ENCODE assay signal across 8 mouse cellular contexts in the genomic region with DNA sequence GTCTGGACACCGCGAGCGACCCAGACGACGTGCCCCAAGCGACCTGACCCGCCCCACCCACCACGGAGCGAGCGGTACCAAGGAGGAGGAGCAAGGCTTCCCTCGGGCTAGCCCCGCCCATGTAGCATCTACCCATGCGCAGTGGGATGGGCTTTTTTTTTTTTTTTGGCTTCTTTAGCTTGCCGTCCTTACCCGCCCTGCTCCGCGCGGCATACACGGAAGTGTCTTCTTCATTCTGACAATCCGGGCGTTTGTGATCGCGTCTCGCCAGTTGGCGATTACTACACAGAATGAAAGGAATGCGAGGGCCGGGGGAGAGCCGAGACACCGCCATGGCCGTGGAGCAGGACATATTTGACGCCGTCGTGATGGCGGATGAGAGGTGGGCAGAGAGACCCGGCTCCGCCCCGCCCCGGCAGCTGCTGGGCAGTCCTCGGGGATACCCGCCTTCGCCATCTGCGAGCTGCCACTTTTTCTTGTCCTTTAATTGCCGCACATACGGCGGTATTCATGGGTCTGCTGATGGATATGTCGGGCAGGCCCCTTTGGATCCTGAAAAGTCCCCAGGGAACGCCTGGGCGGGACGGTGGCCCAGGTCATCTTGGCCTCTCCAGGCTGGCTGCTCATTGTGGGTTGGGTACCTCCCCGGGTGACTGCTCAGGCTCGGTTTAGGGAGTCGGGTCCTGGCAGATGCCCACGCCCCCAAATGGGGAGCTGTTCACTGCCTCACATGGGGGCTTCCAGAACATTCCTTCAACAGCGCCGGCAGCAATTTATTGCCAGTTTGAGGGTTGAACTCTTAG. TPM values are rescaled to one million over a fixed set of nuclear protein-coding genes. Genes with fewer than 3 reads are reported as not detected.
A peak's percentile ranks its signal among the peaks of the same experiment; 100 is the strongest.
DNase-seq lines count a peak whose midpoint lies in the region; ATAC-seq and TF ChIP-seq lines count a peak whose summit lies in the region.

A gene (plus strand): TSS at position 153 of the 803 bp plus-strand sequence.

- no peaks in the 10 kb centered on the region for H3K27me3 ChIP-seq in hindbrain, embryonic 14.5 days (ENCODE audit: control insufficient read depth, insufficient read depth, low read length)

- WGBS in hindbrain, embryonic 14.5 days = under 1% methylated on average over 55 of the region's 55 CpGs

- H3K4me3 ChIP-seq in hindbrain, embryonic 14.5 days (replicated peaks; ENCODE audit: low read length) = peak within 1 kb of the TSS; percentile 91
- peak within 1 kb of the TSS; percentile 94 for H3K4me3 ChIP-seq in left cerebral cortex, adult 2 months

- intact Hi-C loops in left cerebral cortex, adult 2 months (cut with DNase I) = loop anchor here (5.0 kb wide), 1 partner anchor 443 kb away; a partner anchor contains a TSS

- peaks cover 33% of the 10 kb centered on the region for H3K36me3 ChIP-seq in hindbrain, embryonic 14.5 days (replicated peaks; ENCODE audit: control insufficient read depth, insufficient read depth)

- no peak for TF ChIP-seq CTCF in left cerebral cortex, adult 2 months (IDR thresholded peaks at IDR 0.05)

- peaks cover 11% of the 10 kb centered on the region for H3K4me1 ChIP-seq in hindbrain, embryonic 14.5 days (replicated peaks; ENCODE audit: control insufficient read depth, insufficient read depth, low read length)

- H3K9me3 ChIP-seq in hindbrain, embryonic 14.5 days (ENCODE audit: control insufficient read depth, low read length) = no peaks in the 10 kb centered on the region

- ATAC-seq in hindbrain, embryonic 14.5 days (ENCODE audit: low FRiP score) = peak; percentile 95
- ATAC-seq in megakaryocyte, adult 5-6 weeks (ENCODE audit: poor library complexity, severe bottlenecking) = peak; percentile 89

- H3K27ac ChIP-seq in hindbrain, embryonic 14.5 days = peak within 1 kb of the TSS; percentile 91
- H3K27ac ChIP-seq in left cerebral cortex, adult 2 months = peak within 1 kb of the TSS; percentile 89

- DNase-seq in WW6 (ENCODE audit: low read depth, low spot score) = peak; percentile 83
- peak; percentile 90 to 93 for DNase-seq in cerebellum, postnatal 25 days
- DNase-seq in frontal cortex, postnatal 25 days (ENCODE audit: low spot score in 2 of 2) = peak; percentile 75 to 85
- DNase-seq in hindbrain, embryonic 14.5 days (ENCODE audit: low spot score) = peak; percentile 93
- peak; percentile 85 to 88 for DNase-seq in left cerebral cortex, adult 2 months (ENCODE audit: extremely low spot score in 1 of 2, low spot score in 2 of 2)
- peak; percentile 86 to 89 for DNase-seq in right cerebral cortex, adult 2 months (ENCODE audit: low spot score in 2 of 2)
- DNase-seq in urinary bladder, postnatal 36 days (ENCODE audit: low spot score in 2 of 2) = peak; percentile 85 to 89

- peak within 1 kb of the TSS; percentile 96 for H3K4me2 ChIP-seq in hindbrain, embryonic 14.5 days (replicated peaks)

- H3K9ac ChIP-seq in hindbrain, embryonic 14.5 days = peak within 1 kb of the TSS; percentile 82

RNA-seq across cellular contexts. Expression of the gene that starts here (rescaled TPM):
- 22.3 and 22.6 TPM in 2 replicates for polyA plus RNA-seq in hindbrain, embryonic 14.5 days (2014; fragmentation: Nextera tagmentation; extraction: Ambion mirVana)
- total RNA-seq in left cerebral cortex, adult 2 months (2021) = 10 to 100 TPM; 26.4 to 27.8 TPM
- total RNA-seq in megakaryocyte, adult 5-6 weeks (2015) = 13.8 and 14.5 TPM in 2 replicates
- 49.5 and 53.8 TPM in 2 replicates for total RNA-seq in megakaryocyte, adult 5-6 weeks (2017)

Comparison
In these comparisons a context has a peak if more than half of its experiments do, and no peak if none do; other contexts are left out.
1. Peak in every context shown above with its lines: DNase-seq, ATAC-seq, H3K4me3 ChIP-seq and H3K27ac ChIP-seq.